Mouse (Mus musculus) thymus, adult 2 months (tissue): ENCODE measurements around the gene March4.

Source experiments
- CTCF ChIP-seq: fragments of 200-500 bp; IDR thresholded peaks from 2 replicates; pipeline ENCODE4 v1.5.1; 2012; ENCODE audit warnings: mild to moderate bottlenecking, control low read depth, low read length, moderate library complexity, borderline replicate concordance; ENCODE audit not compliant: control insufficient read depth, poor library complexity, insufficient read depth; ENCODE audit errors: extremely low read depth
- POLR2A ChIP-seq: fragments of 200-500 bp; IDR thresholded peaks from 2 replicates; pipeline ENCODE4 v1.6.1; 2012; ENCODE audit warnings: mild to moderate bottlenecking, low read length, control low read depth, moderate library complexity; ENCODE audit not compliant: control insufficient read depth, poor library complexity, insufficient read depth; ENCODE audit errors: extremely low read depth

DNA sequence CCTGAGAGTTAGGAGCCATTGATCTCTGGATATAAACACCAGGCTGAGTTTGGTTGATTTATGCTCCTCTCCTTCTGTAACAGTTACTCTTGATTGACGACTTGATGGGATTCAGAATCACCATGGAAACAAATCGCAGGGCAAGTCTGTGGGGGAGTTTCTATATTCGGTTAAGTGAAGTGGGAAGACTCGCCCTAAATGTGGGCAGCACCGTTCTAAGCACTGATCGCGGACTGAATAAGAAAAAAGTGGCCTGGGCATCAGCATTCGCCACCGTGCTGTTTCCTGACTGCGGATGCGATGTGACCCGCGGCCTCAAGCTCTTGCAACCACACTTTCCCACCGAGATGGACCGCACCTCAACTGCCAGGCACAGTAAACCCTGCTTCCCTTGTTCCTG, 41.6 kb upstream of the March4 start:
- TF ChIP-seq CTCF (no peak), POLR2A (no peak)
